Mouse (Mus musculus): ENCODE measurements around the gene Dmbt1.
"Not testable (repeated sequence)": the region's sequence is repeated elsewhere in the genome, so short reads cannot be mapped to it uniquely, and the experiment has no call there.

The Dmbt1 gene

GRCm38 (mm10) chr7:131031755-131032154 is at the start of gene Dmbt1:
Gene Dmbt1 (plus strand): TSS chr7:131032053.
- DNase-seq (ENCODE audit: low spot score in 2 of 2) = no peak

GRCm38 (mm10) chr7:130982371-130982770 is 49.5 kb upstream of the Dmbt1 start:
- DNase-seq (ENCODE audit: low spot score in 2 of 2) = no peak

GRCm38 (mm10) chr7:130982881-130983280 is 49.0 kb upstream of the Dmbt1 start:
- no peak for DNase-seq (ENCODE audit: low spot score in 2 of 2)

GRCm38 (mm10) chr7:130984294-130984693 is 47.6 kb upstream of the Dmbt1 start:
- DNase-seq (ENCODE audit: low spot score in 2 of 2) = no peak

GRCm38 (mm10) chr7:130985193-130985592 is 46.7 kb upstream of the Dmbt1 start:
- no peak for DNase-seq (ENCODE audit: low spot score in 2 of 2)

GRCm38 (mm10) chr7:130985716-130986115 is 46.1 kb upstream of the Dmbt1 start:
- no peak for DNase-seq (ENCODE audit: low spot score in 2 of 2)

GRCm38 (mm10) chr7:130988146-130988545 is 43.7 kb upstream of the Dmbt1 start:
- no peak for DNase-seq (ENCODE audit: low spot score in 2 of 2)

GRCm38 (mm10) chr7:130989371-130989770 is 42.5 kb upstream of the Dmbt1 start:
- DNase-seq (ENCODE audit: low spot score in 2 of 2) = no peak

- DNase-seq (ENCODE audit: low spot score in 2 of 2) = no peak
These were observed 40.6 kb upstream of the Dmbt1 start for GRCm38 (mm10) chr7:130991174-130991789.

- no peak for DNase-seq (ENCODE audit: low spot score in 2 of 2)
These were observed 37.9 kb upstream of the Dmbt1 start for GRCm38 (mm10) chr7:130993907-130994306.

GRCm38 (mm10) chr7:131001976-131002726 is 29.7 kb upstream of the Dmbt1 start:
- DNase-seq (ENCODE audit: low spot score in 2 of 2) = no peak

- DNase-seq (ENCODE audit: low spot score in 2 of 2) = no peak
These were observed 27.8 kb upstream of the Dmbt1 start for GRCm38 (mm10) chr7:131004071-131004470.

GRCm38 (mm10) chr7:131007221-131007620 is 24.6 kb upstream of the Dmbt1 start:
- DNase-seq (ENCODE audit: low spot score in 2 of 2) = no peak

- no peak for DNase-seq (ENCODE audit: low spot score in 2 of 2)
These were observed 22.7 kb upstream of the Dmbt1 start for GRCm38 (mm10) chr7:131009178-131009577.

GRCm38 (mm10) chr7:131011901-131012300 is 20.0 kb upstream of the Dmbt1 start:
- no peak for DNase-seq (ENCODE audit: low spot score in 2 of 2)

GRCm38 (mm10) chr7:131019181-131019580 is 12.7 kb upstream of the Dmbt1 start:
- no peak for DNase-seq (ENCODE audit: low spot score in 2 of 2)

- DNase-seq (ENCODE audit: low spot score in 2 of 2) = no peak
These were observed 7.0 kb upstream of the Dmbt1 start for GRCm38 (mm10) chr7:131024807-131025206.

- DNase-seq (ENCODE audit: low spot score in 2 of 2) = no peak
These were observed 4.3 kb upstream of the Dmbt1 start for GRCm38 (mm10) chr7:131027557-131027956.

GRCm38 (mm10) chr7:131036396-131036795 is 4.5 kb downstream of the Dmbt1 start:
- DNase-seq (ENCODE audit: low spot score in 2 of 2) = no peak

- DNase-seq (ENCODE audit: low spot score in 2 of 2) = no peak
These were observed 5.2 kb downstream of the Dmbt1 start for GRCm38 (mm10) chr7:131037083-131037482.

GRCm38 (mm10) chr7:131040760-131041159 is 8.9 kb downstream of the Dmbt1 start:
- not testable (repeated sequence) for DNase-seq (ENCODE audit: low spot score in 2 of 2)

GRCm38 (mm10) chr7:131042657-131043056 is 10.8 kb downstream of the Dmbt1 start:
- no peak for DNase-seq (ENCODE audit: low spot score in 2 of 2)

- not testable (repeated sequence) for DNase-seq (ENCODE audit: low spot score in 2 of 2)
These were observed 13.5 kb downstream of the Dmbt1 start for GRCm38 (mm10) chr7:131045258-131045835.

All from spleen, postnatal 14 days (tissue).